Mouse (Mus musculus) heart, embryonic 10.5 days (tissue): ENCODE results near the gene Gm20809. TPM values are rescaled to one million over a fixed set of nuclear protein-coding genes. Genes with fewer than 3 reads are reported as not detected.
"Not testable (repeated sequence)": the region's sequence is repeated elsewhere in the genome, so short reads cannot be mapped to it uniquely, and the experiment has no call there.

Source experiments
- DNase-seq: peaks from one replicate; pipeline ENCODE4 v3.0.0-alpha.2; 2017; ENCODE audit warnings: low spot score
- H3K27ac ChIP-seq: fragments of 300-500 bp; sonication (generic); 2 replicates; pipeline ENCODE4 v1.5.1; 2016; ENCODE audit warnings: mild to moderate bottlenecking
- H3K27me3 ChIP-seq: fragments of 300-500 bp; sonication (generic); 2 replicates; pipeline ENCODE4 v1.6.1; 2016; ENCODE audit warnings: mild to moderate bottlenecking; ENCODE audit not compliant: poor library complexity, insufficient read depth, severe bottlenecking
- H3K36me3 ChIP-seq: fragments of 300-500 bp; sonication (generic); 2 replicates; pipeline ENCODE4 v1.6.1; 2016; ENCODE audit warnings: mild to moderate bottlenecking, moderate library complexity
- H3K4me1 ChIP-seq: fragments of 300-500 bp; sonication (generic); 2 replicates; pipeline ENCODE4 v1.6.1; 2016; ENCODE audit warnings: mild to moderate bottlenecking
- H3K4me3 ChIP-seq: fragments of 300-500 bp; sonication (generic); 2 replicates; pipeline ENCODE4 v1.5.1; 2016; ENCODE audit warnings: mild to moderate bottlenecking, moderate library complexity
- H3K9me3 ChIP-seq: fragments of 300-500 bp; sonication (generic); 2 replicates; pipeline ENCODE4 v1.6.1; 2016; ENCODE audit warnings: mild to moderate bottlenecking, moderate library complexity
- WGBS: fragments of 180-500 bp; shearing (Covaris S2); methylation state at CpG from one replicate; pipeline ENCODE4 v1.1.7; 2016; 5-methylcytosine and 5-hydroxymethylcytosine counted together
- polyA plus RNA-seq: library from polyadenylated mRNA; unstranded; fragments of >200 nt; fragmentation: Nextera tagmentation; extraction: Ambion mirVana; gene quantifications from 2 replicates; pipeline ENCODE4 v1.2.1, GENCODE M21; 2016

The Gm20809 gene
- polyA plus RNA-seq = not detected in 2 replicates

- WGBS = no CpG with 5 or more reads among the region's 3 CpGs
- H3K4me1 ChIP-seq, H3K4me3 ChIP-seq, H3K27ac ChIP-seq, DNase-seq, H3K27me3 ChIP-seq, H3K9me3 ChIP-seq, H3K36me3 ChIP-seq: not testable (repeated sequence)
These were observed at the start of gene Gm20809 for GRCm38 (mm10) chrY:24454757-24455156. Gene Gm20809 (plus strand): TSS chrY:24455057.
